Mouse (Mus musculus) midbrain, embryonic 11.5 days (tissue): ENCODE results near the gene Rab11b. TPM values are rescaled to one million over a fixed set of nuclear protein-coding genes. Genes with fewer than 3 reads are reported as not detected.

Experiments used
- ATAC-seq: fragments of 200-750 bp; cut with Nextera tagmentation; 2 replicates; pipeline ENCODE4 v1.8.0; 2017; ENCODE audit warnings: moderate TSS enrichment, moderate library complexity; ENCODE audit not compliant: low FRiP score
- DNase-seq: peaks from one replicate; pipeline ENCODE4 v3.0.0; 2015; ENCODE audit warnings: low spot score; ENCODE audit errors: missing footprints
- H3K27ac ChIP-seq: fragments of 300-500 bp; sonication (generic); 2 replicates; pipeline ENCODE4 v1.5.1; 2014; ENCODE audit warnings: low read depth, low read length
- H3K27me3 ChIP-seq: fragments of 300-500 bp; sonication (generic); 2 replicates; pipeline ENCODE4 v1.6.1; 2014; ENCODE audit warnings: mild to moderate bottlenecking, low read length, moderate library complexity, mixed read lengths; ENCODE audit not compliant: control insufficient read depth, insufficient read depth
- H3K36me3 ChIP-seq: fragments of 300-500 bp; sonication (generic); 2 replicates; pipeline ENCODE4 v1.6.1; 2014; ENCODE audit warnings: mild to moderate bottlenecking, low read length, moderate library complexity, mixed read lengths; ENCODE audit not compliant: control insufficient read depth, insufficient read depth
- H3K4me1 ChIP-seq: fragments of 300-500 bp; sonication (generic); 2 replicates; pipeline ENCODE4 v1.6.1; 2014; ENCODE audit warnings: low read length; ENCODE audit not compliant: control insufficient read depth, insufficient read depth
- H3K4me2 ChIP-seq: fragments of 300-500 bp; sonication (generic); 2 replicates; pipeline ENCODE4 v1.6.1; 2014; ENCODE audit warnings: mild to moderate bottlenecking, moderate library complexity
- H3K4me3 ChIP-seq: fragments of 300-500 bp; sonication (generic); 2 replicates; pipeline ENCODE4 v1.5.1; 2014; ENCODE audit warnings: low read depth, low read length
- H3K9ac ChIP-seq: fragments of 300-500 bp; sonication (generic); 2 replicates; pipeline ENCODE4 v1.6.1; 2014; ENCODE audit warnings: low read length
- H3K9me3 ChIP-seq: fragments of 300-500 bp; sonication (generic); 2 replicates; pipeline ENCODE4 v1.6.1; 2016; ENCODE audit warnings: low read length; ENCODE audit not compliant: control insufficient read depth
- WGBS: fragments of 180-500 bp; shearing (Covaris S2); extraction: QIAGEN DNeasy Blood & Tissue Kit; methylation state at CpG from one replicate; pipeline ENCODE4 v1.1.7; 2014; 5-methylcytosine and 5-hydroxymethylcytosine counted together
- polyA plus RNA-seq: library from polyadenylated mRNA; unstranded; fragments of >200 nt; fragmentation: Nextera tagmentation; extraction: Ambion mirVana; gene quantifications from 2 replicates; pipeline ENCODE4 v1.2.1, GENCODE M21; 2014

Gene Rab11b
- polyA plus RNA-seq, 1 experiment from 2014 or later, result 295 TPM

DNA sequence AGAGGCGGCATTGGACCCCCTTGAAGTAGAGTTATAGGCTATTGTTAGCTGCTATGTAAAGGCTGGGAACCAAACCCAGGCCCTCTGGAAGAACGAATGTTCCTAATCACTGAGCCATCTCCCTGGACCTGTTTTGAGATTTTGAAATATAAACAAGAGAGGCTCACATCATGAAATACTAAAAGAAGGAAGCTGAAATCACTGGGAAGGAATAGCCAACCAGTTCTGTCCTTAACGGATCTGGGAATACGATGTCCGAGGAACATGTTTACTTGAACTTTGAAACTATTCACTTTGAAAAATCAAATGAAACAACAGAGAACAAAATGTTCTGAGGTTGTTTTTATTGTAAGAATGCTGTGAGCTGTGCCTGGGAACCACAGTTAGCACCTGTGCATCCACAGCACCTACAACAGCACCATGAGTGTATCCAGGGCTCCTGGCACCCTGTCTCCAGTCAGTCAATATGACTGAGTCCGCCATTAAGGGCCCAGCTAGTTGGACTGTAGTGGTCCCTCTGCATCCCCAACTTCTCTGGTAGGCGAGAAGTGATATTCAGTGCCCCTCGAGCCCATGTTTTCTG is 14.3 kb upstream of the Rab11b start:
- Histone ChIP-seq H3K9ac (no peak overlapping the region), H3K9me3 (no peaks in the 10 kb centered on the region), H3K27ac (no peak overlapping the region), H3K4me2 (no peak overlapping the region), H3K27me3 (no peaks in the 10 kb centered on the region), H3K36me3 (no peaks in the 10 kb centered on the region), H3K4me1 (no peaks in the 10 kb centered on the region), H3K4me3 (no peak overlapping the region)
- 91% methylated on average over 8 of the region's 8 CpGs for WGBS
- DNase-seq, result no peak
- no peak for ATAC-seq

DNA sequence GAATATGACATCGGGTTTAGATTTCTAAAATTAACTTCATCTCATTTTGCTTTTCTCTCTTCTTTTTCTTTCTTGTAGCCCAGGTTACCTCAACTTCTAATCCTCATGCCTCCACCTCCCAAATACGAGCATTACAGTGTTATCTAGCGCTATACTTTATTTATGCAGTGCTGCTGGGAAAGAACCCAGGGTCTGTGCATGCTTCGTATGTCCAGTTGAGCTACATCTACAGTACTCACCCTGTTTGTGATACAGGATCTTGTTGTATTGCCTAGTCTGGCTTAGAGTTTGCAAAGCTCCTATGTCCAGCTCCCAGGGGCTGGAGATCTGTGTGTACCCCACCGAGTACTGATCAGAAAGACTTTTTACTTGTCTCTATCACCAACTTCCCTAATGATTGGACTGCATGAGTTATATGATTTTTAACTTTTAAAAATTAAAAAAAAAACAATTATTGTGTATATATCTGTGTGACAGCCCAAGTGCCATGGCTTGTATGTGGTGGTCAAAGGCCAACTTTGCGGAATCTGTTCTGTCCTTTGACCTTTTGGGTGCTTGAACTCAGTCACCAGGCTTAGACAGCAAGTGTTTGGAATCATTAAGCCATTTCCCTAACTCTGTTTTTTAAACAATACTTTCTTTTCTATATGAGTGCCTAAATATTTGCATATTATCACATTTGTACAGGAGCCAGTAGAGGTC is 13.7 kb upstream of the Rab11b start:
- WGBS, result 92% methylated on average over 6 of the region's 6 CpGs
- Histone ChIP-seq H3K4me1 (no peaks in the 10 kb centered on the region), H3K9ac (no peak overlapping the region), H3K4me3 (no peak overlapping the region), H3K27ac (no peak overlapping the region), H3K27me3 (no peaks in the 10 kb centered on the region), H3K9me3 (no peaks in the 10 kb centered on the region), H3K4me2 (no peak overlapping the region), H3K36me3 (no peaks in the 10 kb centered on the region)
- ATAC-seq (no peak), DNase-seq (no peak)

DNA sequence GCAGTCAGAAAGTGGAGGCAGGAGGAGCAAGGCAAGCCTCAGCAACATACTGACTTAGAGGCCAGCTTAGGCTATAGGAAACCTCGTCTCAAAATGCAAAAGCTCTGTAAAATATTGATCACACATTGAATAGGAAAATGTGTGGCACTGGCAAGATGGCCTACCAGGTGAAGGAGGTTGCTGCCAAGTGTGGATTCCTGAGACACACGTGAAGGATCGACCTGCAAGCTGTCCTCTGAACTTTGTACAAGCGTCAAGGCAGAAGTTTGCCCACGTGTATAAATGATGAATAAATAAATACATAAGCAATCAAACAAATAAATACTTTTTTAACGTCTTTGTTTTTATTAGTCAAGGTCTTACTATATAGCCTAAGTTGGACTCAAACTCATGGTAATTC is 13.1 kb upstream of the Rab11b start:
- ATAC-seq, result no peak
- DNase-seq, result no peak
- H3K4me2 ChIP-seq, result no peak overlapping the region
- H3K27ac ChIP-seq, result no peak overlapping the region
- H3K9me3 ChIP-seq, result no peaks in the 10 kb centered on the region
- no peaks in the 10 kb centered on the region for H3K27me3 ChIP-seq
- no peak overlapping the region for H3K9ac ChIP-seq
- H3K36me3 ChIP-seq, result no peaks in the 10 kb centered on the region
- WGBS, result 79% methylated on average over 6 of the region's 6 CpGs
- no peaks in the 10 kb centered on the region for H3K4me1 ChIP-seq
- H3K4me3 ChIP-seq, result no peak overlapping the region

DNA sequence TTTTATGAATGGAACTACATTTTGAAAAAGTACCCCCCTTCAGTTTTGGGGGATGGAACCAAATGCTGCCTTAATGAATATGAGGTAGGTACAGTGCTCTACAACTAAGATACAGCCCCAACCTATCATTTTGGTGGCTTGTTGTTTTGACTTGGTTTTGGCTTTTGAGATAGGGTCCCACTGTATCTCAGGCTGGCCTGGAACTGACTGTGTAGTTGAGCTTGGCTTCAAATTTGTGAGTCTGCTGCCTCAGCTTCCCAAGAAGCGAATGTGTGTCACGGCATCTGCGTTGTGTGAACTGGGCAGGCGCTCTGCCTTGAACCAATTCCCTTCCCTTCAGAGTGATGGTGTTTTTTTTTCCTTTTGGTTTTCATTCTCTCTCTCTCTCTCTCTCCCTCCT is 11.3 kb upstream of the Rab11b start:
- H3K4me3 ChIP-seq, result no peak overlapping the region
- no peak overlapping the region for H3K27ac ChIP-seq
- no peaks in the 10 kb centered on the region for H3K9me3 ChIP-seq
- H3K4me1 ChIP-seq, result no peaks in the 10 kb centered on the region
- H3K27me3 ChIP-seq, result no peaks in the 10 kb centered on the region
- DNase-seq (no peak), ATAC-seq (no peak)
- 94% methylated on average over 4 of the region's 4 CpGs for WGBS
- no peak overlapping the region for H3K9ac ChIP-seq
- no peak overlapping the region for H3K4me2 ChIP-seq
- no peaks in the 10 kb centered on the region for H3K36me3 ChIP-seq

DNA sequence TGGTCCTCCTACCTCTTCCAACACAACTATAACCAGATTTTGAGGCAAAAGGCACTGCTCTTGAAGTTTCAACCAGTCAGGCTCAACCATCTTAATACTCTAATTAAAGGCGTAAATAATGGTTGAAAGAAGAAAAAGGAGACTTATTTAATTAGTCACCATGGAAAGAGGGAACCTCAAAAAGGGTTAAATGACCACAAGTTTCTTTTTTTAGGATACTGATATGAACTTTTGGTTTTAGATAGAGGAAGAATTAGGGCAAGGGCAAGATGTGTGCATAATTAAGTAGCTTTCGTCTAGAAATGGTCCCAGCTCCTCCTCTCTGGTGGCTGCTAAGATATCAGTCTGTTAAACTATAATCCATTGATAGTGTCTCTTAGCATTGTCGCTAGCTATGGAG is 6.1 kb upstream of the Rab11b start:
- no peak for ATAC-seq
- H3K27ac ChIP-seq, result no peak overlapping the region
- 87% methylated on average over 3 of the region's 3 CpGs for WGBS

DNA sequence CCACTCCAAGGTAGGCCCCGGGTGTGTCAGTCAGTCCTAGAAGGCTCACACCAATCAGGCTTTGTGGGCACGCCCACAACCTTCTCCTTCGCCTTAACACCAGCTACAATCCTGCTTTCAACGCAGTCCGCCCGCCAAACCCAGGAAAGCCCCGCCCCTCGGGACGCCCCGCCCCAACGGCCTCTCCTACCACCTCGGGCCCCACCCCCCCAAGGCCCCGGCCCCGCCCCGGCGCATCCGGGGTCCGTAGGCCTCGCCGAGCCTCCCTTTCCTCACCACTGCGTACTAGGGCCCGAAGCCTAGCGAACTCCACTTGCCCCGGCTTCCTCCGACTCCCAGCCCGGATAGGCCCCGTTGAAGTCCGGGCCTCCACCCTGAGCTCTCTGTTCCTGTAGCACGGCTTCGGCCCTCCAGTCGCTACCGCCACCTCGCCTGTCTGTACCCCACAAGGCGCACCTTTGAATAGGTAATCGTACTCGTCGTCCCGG is 519 bp downstream of the Rab11b start:
- peaks cover 29% of the 10 kb centered on the region for H3K4me1 ChIP-seq
- DNase-seq (peak; percentile 98), ATAC-seq (peak; percentile 88)
- peak overlapping the region; percentile 80 for H3K4me2 ChIP-seq
- peak overlapping the region; percentile 97 for H3K9ac ChIP-seq
- H3K4me3 ChIP-seq, result peak overlapping the region; percentile 83
- 0% methylated on average over 37 of the region's 38 CpGs for WGBS
- peak overlapping the region; percentile 98 for H3K27ac ChIP-seq
- H3K27me3 ChIP-seq, result no peaks in the 10 kb centered on the region
- no peaks in the 10 kb centered on the region for H3K9me3 ChIP-seq
- no peaks in the 10 kb centered on the region for H3K36me3 ChIP-seq

More for the DNA sequence above, 6.1 kb upstream of the Rab11b start:
- Histone ChIP-seq H3K9ac (no peak overlapping the region), H3K9me3 (no peaks in the 10 kb centered on the region), H3K4me1 (no peaks in the 10 kb centered on the region), H3K27me3 (no peaks in the 10 kb centered on the region), H3K36me3 (no peaks in the 10 kb centered on the region), H3K4me3 (no peak overlapping the region), H3K4me2 (no peak overlapping the region)
- DNase-seq, result no peak

DNA sequence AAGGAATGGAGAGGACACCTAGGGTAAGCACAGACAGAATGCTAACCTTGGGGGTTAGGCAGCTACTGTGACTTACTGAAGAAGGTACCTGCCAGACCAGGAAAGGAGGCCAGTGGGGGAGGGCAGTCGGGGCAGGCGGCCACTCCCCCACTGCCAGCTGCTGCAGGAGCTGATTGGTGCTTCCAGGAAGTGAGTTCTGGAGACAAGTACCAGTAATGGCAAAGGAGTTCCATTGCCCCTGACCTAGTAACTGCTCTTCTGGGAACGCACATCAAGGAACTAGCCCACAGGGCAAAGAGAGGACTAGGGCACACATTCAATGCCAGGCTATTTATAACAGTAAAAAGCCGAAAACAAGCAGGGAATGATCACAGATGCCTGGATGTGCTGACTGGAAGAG is 3.1 kb downstream of the Rab11b start:
- WGBS, result 69% methylated on average over 4 of the region's 4 CpGs
- H3K9me3 ChIP-seq, result no peaks in the 10 kb centered on the region
- H3K4me3 ChIP-seq, result no peak overlapping the region
- DNase-seq (no peak), ATAC-seq (no peak)
- no peak overlapping the region for H3K4me2 ChIP-seq
- no peak overlapping the region for H3K9ac ChIP-seq
- H3K36me3 ChIP-seq, result no peaks in the 10 kb centered on the region
- H3K4me1 ChIP-seq, result peaks cover 29% of the 10 kb centered on the region
- no peak overlapping the region for H3K27ac ChIP-seq
- no peaks in the 10 kb centered on the region for H3K27me3 ChIP-seq

DNA sequence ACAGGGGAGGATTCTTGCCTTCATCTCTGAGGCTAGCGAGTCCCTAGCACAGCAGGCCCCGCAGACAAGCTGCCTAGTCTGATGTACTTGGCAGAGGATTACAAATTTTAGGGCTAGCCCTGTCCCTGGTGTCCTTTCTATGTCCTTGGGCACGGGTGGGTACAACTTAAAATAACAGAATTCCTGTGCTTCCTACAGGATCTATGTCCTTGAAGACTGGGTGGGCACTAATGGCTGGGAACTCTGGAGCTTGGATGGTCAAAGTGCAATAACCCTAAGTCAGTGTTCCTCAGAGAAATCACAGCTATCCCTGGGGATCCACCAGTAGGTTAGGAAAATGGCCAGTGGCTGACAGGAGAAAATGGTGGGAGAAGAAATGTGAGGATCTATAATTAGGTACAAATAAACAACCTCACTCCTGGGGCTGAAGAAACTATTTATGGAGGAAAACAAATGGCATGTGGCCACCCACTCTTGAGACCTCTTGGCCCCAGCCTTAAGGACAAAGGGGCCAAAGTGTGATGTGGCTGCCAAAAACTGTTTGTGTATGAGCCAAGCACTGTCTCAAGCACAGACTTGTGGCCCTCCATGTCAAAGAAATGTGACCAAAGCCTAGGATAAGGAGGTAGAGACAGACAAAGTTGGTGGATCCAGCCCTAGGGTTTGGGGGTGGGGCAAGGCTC is 4.1 kb downstream of the Rab11b start:
- Histone ChIP-seq H3K27me3 (no peaks in the 10 kb centered on the region), H3K9me3 (no peaks in the 10 kb centered on the region), H3K27ac (no peak overlapping the region), H3K4me3 (no peak overlapping the region), H3K4me1 (peaks cover 29% of the 10 kb centered on the region), H3K4me2 (no peak overlapping the region), H3K9ac (no peak overlapping the region; the same call in 1 of the 2 replicates), H3K36me3 (no peaks in the 10 kb centered on the region)
- DNase-seq (no peak), ATAC-seq (no peak)
- 93% methylated on average over 3 of the region's 3 CpGs for WGBS
